Mouse (Mus musculus) common myeloid progenitor, adult 5-6 weeks (primary cell): ENCODE data around the gene Morf4l1. TPM values are rescaled to one million over a fixed set of nuclear protein-coding genes. Genes with fewer than 3 reads are reported as not detected.

ENCODE experiments used
- ATAC-seq: replicated peaks from 2 replicates; pipeline ENCODE4 v1.8.0; 2016; ENCODE audit warnings: low read depth, mild to moderate bottlenecking, moderate TSS enrichment, inconsistent platforms; ENCODE audit not compliant: poor library complexity, severe bottlenecking
- total RNA-seq: library from RNA; stranded (forward); fragments of 200-1000, 187-1606 nt; gene quantifications from 2 replicates; pipeline ENCODE4 v1.2.3, GENCODE M21; 2017

Gene Morf4l1
- 262 and 283 TPM in 2 replicates for total RNA-seq

GRCm38 (mm10) chr9:90114567-90115307 lies at the start of gene Morf4l1:
Gene Morf4l1, minus strand, starts transcription at chr9:90114774.
- peak; percentile 85 for ATAC-seq

GRCm38 (mm10) chr9:90163749-90164095 lies 49.1 kb upstream of the Morf4l1 start:
- ATAC-seq, result peak; percentile 20; the same call in 1 of the 2 replicates

GRCm38 (mm10) chr9:90162926-90163748 lies 48.6 kb upstream of the Morf4l1 start, which contains the start of gene Adamts7:
Gene Adamts7, plus strand, starts transcription at chr9:90163069.
- peak; percentile 58 for ATAC-seq

GRCm38 (mm10) chr9:90162243-90162925 lies 47.8 kb upstream of the Morf4l1 start:
- peak; percentile 88 for ATAC-seq

GRCm38 (mm10) chr9:90146869-90147268 lies 32.3 kb upstream of the Morf4l1 start:
- ATAC-seq, result no peak

GRCm38 (mm10) chr9:90145788-90146187 lies 31.2 kb upstream of the Morf4l1 start:
- no peak for ATAC-seq

GRCm38 (mm10) chr9:90136678-90136965 lies 22.0 kb upstream of the Morf4l1 start:
- ATAC-seq, result no peak

- ATAC-seq, result no peak
These were observed 21.5 kb upstream of the Morf4l1 start for GRCm38 (mm10) chr9:90135963-90136677.

GRCm38 (mm10) chr9:90135466-90135865 lies 20.9 kb upstream of the Morf4l1 start:
- ATAC-seq, result no peak

- no peak for ATAC-seq
These were observed 19.2 kb upstream of the Morf4l1 start for GRCm38 (mm10) chr9:90133562-90134355.

GRCm38 (mm10) chr9:90128636-90129201 lies 14.1 kb upstream of the Morf4l1 start:
- no peak for ATAC-seq

- no peak for ATAC-seq
These were observed 12.6 kb upstream of the Morf4l1 start for GRCm38 (mm10) chr9:90127146-90127545.

- peak; percentile 88 for ATAC-seq
These were observed 11.9 kb upstream of the Morf4l1 start for GRCm38 (mm10) chr9:90126260-90127010.

GRCm38 (mm10) chr9:90125416-90126099 lies 11.0 kb upstream of the Morf4l1 start:
- no peak for ATAC-seq

GRCm38 (mm10) chr9:90124873-90125245 lies 10.3 kb upstream of the Morf4l1 start:
- no peak for ATAC-seq

- no peak for ATAC-seq
These were observed 9.7 kb upstream of the Morf4l1 start for GRCm38 (mm10) chr9:90124156-90124872.

- ATAC-seq, result peak; percentile 20
These were observed 7.7 kb upstream of the Morf4l1 start for GRCm38 (mm10) chr9:90122246-90122740.
